Mouse (Mus musculus) frontal cortex, postnatal 14 days (tissue): Measurements from ENCODE around the gene 1810043G02Rik.
"Not testable (repeated sequence)": the region's sequence is repeated elsewhere in the genome, so short reads cannot be mapped to it uniquely, and the experiment has no call there.

Source experiments
- DNase-seq, 2 experiments: peaks; one replicate each; pipeline ENCODE4 v3.0.0; 2022; ENCODE audit warnings: low spot score in 2 of 2

Gene 1810043G02Rik

DNA sequence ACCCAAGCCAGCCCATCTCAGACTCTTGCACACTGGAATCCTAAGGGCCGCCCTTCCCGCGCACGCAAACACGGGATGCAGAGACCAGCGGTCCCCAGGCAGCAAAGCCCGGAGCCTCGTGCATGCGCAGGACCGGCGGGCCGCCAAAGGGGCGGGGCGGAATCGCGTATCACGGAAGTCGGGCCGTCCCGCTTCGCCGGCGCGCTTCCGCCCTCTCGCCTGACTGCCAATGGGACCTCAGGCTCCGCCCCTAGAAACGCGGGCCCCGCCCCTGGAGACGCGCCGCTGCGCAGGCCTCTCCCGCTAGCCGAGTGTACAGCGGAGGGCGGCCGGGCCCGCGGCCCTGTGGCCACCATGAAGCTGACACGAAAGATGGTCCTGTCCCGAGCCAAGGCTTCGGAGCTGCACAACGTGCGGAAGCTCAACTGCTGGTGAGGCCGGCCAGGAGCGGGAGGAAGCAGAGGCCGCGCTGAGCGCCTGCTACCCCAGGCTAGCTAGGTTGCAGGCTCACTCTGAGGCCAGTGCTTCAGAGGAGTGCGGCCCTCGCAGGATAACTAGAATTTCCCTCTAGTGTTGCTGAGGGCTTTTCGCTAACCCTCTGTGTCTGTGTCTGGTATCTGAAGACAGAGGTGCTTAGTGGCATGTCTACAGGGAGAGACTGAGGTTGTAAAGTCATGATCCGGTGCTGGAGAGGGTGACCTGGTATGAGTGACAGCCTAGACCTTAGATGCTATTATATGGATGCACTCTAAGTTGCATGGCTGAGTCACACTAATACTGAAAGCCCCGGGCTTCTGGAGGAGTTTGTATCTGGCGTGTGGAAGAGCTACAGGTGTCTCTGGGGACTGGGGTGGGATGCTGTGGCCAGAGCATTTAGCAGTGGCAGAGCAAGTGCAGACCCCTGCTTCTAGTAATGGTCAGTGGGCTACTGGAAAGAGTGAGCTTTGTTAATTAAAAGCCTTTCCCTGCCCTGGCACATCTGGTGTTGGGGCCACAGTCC is at the start of gene 1810043G02Rik:
TSS of gene 1810043G02Rik (plus strand) at position 174 of the 1,000 bp plus-strand sequence.
- DNase-seq, result peak; percentile 95 to 99

DNA sequence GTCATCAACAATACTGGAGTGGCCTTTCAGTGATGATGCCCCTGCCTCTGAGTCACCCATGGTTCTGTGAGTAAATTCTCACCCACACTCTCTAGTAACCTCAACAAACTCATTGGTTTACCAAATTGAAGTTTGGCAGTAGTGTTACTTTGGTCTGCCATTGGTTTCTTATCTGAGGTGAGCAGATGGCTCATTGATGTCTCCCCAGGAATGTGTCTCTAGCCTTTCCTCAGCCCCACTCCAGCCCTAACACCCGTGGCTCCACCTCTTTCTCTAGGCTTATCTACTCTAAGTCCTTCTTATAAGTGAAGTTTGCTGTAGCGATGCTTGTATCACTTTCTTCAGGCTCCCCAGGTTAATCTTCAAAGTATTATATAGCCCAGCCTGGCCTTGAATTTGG is 38.6 kb upstream of the 1810043G02Rik start:
- DNase-seq, result no peak

DNA sequence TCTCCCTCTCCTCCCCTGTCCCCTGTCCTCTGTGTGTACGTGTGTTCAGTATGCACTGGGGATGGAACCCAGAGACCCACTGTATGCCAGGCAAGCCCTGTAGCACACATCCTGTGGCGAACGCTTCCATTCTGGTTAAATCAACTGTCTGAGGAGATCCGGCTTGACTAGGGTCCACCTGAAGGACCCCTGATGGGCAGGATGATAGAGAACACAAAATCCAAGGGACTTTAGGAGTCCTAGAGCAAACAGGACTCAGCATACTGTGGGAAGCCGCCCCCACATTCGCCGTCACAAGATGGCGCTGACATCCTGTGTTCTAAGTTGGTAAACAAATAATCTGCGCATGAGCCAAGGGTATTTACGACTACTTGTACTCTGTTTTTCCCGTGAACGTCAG is 27.9 kb upstream of the 1810043G02Rik start:
- not testable (repeated sequence) for DNase-seq

DNA sequence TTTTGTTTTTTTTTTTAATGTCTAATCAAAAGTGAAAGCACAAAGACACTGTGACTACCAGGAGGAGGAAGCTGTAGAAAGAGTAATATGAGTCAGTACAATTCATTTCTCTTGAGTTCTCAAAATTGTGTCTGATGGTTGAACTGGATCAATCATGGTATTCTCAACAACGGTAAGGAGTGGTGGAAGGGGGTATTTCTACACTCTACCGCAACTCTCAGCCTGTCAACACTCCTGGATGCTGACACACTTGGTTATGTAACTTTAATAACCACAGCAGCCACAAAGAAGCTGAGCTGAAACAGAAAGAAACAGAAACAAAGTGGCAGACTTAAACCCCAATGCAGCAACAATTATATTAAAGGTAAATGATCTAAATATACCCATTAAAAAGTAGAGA is 15.6 kb upstream of the 1810043G02Rik start:
- DNase-seq, result no peak

DNA sequence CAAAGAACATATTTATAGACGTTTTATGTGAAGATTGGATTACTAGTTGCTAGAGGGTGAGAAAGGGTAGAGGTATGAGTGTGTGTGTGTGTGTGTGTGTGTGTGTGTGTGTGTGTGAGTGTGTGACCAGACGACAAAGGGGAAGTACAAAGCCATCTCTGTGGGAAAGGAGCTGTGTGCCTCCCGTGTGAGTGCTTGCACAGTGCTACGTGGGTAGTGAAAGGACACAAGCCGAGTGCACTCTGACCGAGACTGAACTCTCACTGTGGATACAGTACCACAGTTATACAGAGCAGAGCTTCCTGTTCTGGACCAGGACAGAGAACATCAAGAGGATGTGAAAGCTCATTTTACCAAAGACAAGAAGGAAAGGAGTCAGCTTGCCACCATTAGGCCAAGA is 14.4 kb upstream of the 1810043G02Rik start:
- DNase-seq, result no peak

DNA sequence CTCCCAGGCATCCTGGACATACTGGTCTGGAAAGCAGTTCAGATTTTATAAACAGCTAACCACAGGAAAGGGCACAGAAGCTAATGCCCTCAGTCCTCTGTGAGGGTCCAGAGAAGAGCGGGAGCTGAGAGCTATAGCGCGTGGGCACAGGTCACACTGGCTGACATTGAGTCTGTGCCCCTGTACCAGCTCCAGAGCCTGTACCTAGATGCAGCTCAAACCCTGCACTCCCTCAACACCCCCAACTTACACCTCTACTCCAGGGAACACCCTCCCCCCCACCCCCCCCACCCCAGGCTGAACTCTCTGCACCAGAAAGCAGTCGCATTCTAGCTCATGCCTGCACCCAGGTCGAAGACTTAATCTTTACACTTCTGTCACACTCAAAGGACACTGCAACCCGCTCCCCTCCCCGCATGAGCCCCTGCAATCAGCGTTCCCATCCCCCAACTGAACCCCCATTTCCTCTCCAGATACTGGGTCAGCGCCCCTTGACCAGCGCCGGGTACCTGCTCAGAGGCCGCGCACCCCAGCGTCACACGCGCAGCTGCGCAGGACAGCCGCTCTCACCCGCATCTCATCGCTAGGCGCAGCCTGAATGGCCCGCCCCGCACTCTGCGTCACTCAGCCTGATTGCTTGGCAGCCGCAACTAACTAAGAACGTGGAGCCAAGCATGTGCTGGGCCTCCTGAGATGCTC is 8.9 kb upstream of the 1810043G02Rik start:
- peak in 1 of 2 experiments; percentile 62 for DNase-seq

DNA sequence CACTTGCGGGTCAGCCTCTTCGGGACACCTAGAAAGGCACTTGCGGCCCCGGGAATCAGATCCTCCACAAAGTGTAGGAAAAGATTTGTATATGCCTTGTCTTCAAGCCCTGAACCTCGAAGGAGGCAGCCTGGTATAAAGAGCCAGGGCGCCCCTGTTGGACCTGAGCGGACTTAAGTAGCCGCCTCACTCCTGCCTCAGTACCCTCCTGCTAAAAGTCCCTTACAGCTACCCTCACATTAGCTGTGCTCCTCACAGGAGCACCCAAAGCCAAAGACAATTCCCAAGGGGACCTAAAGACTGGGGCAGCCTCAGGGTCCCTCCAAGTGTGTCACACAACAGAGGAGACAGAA is 8.4 kb upstream of the 1810043G02Rik start:
- DNase-seq, result no peak

DNA sequence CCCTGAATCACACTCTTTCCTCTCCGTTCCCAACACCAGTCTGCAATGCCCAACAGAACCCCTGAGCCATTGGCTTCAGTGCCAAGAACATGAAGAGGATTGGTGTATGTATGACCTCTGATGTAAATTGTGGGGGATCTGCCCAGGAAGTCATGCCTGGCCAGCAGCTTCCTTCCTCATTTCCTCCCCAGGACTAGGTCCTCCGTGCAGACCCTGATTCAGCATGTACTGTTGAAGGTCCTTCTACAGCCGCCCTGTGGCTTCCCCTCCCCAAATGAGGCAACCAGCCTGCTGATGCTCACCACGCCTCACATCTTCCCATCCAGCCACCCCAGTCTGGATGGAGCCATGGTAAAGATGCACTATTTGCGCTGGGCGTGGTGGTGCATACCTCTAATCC is 7.8 kb upstream of the 1810043G02Rik start, which contains the start of gene Trpm2:
TSS of gene Trpm2 (minus strand) at position 83 of the 400 bp plus-strand sequence.
- no peak for DNase-seq

DNA sequence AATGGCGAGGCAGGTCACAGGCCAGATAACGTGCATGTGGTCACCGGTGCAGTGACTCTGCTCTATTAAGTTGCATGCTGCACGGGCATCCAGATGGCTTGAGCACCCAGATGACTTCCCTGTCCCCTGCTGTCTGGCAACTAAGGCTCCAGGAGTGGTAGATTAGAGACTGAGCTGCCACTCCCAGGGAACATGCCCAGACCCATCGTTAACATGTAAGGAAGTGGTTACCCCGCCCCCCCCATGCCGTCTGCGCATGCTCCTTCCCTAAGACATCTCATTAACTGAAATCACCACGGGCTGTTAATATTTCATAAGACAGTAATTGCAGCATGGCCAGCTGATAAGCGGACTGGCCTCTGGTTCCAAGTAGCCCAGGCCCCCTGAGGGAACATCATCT is 7.1 kb upstream of the 1810043G02Rik start:
- no peak for DNase-seq

DNA sequence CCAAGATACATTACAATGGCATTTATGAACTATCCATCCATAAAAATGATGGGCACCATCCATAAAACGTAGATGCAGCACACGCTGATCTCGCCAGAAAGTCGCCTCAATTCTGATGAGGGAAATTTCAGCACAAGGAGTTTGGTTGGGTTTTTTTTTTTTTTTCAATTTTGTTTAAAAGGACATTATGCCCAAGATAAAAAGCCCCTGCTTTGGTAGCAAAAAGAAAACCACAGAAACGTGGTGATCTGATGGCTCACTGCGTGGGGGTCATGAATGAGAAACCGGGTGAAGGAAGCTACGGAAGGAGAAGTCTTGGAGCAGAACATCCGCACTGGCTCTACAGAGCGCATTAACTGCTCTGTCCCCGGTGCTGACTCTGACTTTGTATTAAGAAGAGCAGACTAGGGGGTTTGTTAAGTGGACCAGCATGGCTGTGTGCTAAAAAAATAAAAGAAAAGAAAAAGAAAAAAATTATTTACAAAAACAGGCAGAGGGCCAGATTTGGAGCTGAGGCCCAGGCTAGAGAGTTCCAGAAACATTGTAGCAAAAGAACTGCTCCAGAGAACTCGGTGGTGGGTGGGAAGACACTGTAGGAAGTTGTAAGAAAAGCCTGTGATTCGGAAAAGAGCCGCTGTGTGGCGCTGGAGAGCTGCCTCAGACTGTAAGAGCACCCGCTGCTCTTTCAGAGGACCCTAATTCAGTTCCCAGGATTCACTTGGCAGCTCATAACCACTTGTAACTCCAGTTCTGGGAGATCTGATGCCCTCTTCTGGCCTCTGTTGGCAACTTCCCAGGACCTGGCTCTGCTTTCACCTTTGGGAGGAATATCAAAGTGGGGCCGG is 6.4 kb upstream of the 1810043G02Rik start:
- DNase-seq, result no peak

DNA sequence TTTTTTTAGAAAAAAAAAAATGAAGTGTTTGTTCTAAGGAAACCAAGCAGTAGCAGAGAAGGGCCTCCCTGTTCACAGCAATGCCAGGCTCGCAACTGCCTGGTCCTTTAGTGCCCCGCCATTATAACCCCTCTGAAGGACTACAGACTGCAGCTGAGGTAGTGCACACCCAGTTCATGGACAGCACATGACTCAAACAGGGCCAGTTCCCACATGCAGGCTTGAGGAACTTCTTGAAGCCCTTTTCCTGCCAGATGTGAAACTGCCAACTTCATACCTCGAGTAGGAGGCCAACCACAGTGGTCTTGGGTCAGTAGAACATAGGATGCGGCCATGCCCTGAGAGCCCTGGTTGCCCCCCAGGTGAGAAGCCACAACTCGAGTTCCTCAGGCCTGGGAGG is 4.0 kb upstream of the 1810043G02Rik start:
- no peak for DNase-seq

DNA sequence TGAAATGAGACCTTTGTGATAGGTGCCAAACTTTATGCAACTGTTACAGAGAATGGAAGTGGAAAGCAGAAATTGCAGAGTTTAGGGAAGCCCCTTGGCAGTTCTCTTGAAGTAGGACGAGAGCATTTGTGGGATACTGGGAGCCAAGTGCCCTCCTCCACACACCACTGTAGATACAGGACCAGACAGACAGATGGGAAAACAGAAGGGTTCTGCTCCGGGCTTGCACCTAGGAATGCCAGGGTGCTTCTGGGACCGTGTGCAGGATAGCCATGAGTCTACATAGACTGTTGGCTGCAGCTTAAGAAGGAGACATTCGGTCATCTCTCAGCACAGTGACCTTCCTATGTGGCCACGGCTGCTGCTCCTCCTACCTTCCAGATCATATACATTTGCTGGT is 3.5 kb upstream of the 1810043G02Rik start:
- DNase-seq, result no peak

DNA sequence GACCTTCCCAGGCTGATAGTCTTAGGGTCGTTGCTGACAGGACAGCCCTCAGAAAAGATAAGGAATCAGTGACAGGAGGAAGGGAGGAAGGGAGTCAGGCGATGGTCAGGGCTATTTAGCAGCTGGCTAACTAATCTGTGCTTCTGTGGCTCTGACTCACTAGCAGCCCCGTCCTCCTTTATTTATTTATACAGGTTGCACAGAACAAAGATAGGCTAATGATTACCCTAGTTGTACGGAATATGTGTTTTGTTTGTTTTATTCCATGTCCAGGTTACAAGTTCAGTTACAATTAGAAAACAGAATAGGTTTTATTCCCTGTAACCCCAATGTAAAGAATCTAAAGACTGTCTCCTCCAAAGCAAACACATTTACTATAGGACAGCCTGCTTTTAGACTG is 2.7 kb upstream of the 1810043G02Rik start:
- no peak for DNase-seq

DNA sequence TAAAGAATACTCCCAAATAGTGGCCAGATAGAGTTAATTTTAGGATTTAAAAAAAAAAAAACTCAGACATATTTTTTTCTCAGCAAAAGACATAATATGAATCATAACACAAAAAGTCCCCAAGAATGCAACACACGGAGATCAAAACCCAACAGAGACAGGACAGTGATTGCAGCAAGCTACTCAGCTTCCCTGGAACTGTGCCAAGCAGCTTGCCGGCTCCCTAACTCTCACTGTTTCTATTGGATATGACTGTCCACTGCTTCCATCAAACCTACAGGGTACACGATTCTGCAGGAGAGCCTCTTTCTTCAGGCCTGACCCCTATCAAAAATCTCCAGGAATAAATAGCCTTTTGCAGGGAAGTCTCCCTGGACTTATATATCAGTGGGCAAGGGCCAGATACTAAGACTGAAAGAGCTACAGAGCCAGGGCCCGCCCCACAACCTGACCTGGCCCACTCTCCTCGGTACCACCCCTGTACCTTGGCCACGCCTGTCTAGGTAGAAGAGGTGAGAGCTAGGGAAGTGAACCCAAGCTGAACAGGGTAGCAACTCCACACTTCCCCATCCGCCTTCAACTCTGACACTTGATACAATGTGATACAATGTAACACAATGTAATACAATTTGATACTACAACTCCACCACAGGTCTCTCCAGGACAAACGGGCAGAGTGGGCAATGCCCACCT is 1.7 kb upstream of the 1810043G02Rik start:
- no peak for DNase-seq

DNA sequence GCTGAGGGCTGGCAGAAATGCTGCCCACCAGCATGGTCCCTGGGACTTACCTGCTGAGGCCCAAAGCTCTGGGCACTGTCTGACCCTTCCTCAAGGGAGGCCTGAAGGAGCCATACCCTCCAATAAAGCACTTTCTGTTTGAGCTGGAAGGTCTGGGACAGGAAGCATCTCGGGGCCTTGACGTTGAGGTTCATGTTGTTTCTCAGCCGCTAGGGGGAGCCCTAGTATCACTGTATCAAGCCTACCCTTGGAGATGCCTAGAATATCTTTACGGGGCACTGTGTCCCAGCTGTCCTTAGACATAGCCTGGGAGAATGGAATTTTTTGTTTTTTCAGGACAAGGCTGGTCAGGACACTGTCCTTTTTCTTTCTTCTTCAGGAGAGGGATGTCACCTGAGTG is 6.3 kb downstream of the 1810043G02Rik start:
- DNase-seq, result peak in 1 of 2 experiments; percentile 61

DNA sequence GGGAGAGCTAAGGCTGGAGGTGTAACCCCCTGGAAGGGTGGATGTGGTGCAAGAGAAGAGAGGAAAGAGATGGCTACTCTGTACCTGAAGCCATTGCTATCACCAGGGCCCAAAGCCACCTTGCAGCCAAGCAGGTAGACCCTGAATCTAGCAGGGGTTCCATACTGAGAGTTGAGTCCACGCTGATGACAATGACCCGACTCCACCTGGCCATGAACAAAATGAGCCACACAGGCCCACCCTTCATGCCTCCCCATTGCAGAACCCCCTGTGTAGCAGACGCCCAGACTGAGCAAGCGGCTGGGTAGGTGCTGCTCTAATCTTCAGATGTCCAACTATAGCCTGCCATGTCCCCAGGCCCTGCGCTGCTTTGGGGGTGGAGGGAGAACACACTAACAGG is 7.5 kb downstream of the 1810043G02Rik start:
- DNase-seq, result no peak

DNA sequence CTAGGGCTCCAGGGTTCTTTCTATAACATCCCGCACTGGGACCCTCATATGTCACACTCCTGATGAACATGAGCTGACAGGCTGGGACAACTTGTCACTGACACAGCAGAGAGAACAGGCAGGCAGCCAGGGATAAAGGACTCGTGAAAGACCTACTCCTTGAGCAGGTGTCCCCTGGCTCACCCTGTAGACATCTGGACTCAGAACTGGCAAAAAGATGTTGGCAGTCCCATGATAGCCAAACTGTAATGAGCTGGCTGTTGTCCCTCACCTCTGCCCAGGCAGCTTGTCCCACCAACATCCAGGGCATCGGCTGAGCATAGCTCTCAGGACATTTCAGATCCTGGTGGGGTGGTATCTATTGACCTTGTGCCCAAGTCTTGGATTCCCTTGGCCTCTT is 17.3 kb downstream of the 1810043G02Rik start:
- DNase-seq, result no peak

DNA sequence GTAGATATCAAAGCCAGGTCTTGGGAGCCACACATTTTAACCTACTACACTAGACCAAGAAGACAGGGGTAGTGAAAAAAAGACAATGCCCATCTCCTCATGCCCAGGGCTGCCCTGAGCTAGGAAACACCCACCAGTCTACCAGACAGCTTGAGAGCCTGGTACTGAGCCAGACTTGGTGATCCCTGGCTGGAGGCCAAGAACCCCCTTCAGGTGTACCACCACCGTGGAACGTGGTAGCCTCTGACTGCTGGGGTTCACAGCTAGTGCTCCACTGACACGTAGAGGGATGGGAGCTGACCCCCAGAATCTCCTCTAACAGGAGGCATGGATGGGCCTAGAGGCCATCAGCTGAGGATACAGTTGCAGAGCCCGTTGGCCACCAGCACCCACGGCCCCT is 21.9 kb downstream of the 1810043G02Rik start:
- DNase-seq, result no peak

DNA sequence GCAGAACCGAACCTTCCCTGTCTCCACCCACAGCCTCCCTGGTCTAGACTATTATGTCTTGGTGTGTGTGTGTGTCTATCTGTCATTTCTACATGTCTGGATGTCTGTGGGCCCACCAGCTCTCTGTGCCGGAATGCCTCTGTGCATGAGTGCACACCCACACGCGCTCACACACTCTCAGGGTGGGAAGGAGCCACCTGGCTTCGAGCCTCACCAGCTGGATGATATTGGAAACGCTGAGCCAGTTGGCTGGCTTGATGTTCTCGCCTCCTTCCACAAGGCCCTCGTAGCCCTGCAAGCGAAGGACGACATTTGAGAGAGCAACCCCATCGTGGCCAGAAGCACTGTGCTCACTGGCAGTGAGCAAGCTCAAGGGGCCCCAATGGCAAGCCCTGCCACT is 23.5 kb downstream of the 1810043G02Rik start:
- DNase-seq, result peak; percentile 73 to 81

DNA sequence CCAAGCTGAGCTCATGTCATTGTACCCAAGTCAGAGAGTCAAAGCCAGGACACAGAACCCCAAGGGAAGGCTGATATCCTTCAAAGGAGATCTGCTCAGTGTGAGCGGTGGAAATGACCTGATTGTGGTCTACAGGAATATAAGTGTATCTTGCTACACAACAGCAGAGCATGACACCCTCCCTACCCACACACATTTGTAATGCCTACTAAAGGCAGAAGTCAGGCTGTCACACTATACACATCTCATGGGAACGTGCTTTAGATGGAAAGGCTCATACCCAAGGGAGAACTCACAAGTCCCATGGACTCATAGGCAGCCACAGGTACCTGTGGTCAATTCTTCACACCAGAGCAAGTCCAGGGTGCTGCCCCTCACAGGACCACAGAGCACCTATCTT is 24.0 kb downstream of the 1810043G02Rik start:
- DNase-seq, result no peak

DNA sequence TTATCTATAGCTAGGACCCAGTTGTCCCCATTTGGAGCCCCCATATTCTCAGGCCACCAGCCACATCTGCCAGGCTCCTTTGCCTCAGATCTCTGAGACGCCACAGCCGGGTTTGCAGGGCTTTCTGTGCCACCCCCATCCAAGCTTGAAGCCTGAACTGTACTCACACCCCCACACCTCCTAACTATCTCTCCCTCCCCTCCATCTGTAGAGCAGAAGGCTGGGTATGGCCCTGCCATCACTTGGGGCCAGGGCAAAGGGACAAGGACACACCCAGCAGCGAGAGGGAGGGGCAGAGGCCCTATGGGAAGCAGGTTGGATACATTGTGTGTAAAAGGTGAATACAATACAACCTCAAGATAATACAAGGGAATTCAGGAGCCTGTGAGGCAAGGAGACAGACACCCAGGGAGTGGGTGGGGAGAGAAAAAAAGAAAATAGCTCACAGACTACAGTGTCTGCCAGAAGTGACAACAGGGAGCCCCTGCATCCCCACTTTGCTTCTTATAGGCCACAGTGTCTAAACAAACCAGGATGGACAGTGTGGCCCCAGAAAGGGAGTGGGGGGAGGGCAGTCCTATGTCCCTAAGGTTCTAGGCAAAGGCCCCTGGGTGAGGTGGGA is 26.3 kb downstream of the 1810043G02Rik start:
- no peak for DNase-seq
